Mouse (Mus musculus): ENCODE data around the gene Olfr49. TPM values are rescaled to one million over a fixed set of nuclear protein-coding genes. Genes with fewer than 3 reads are reported as not detected.

Gene Olfr49
- polyA plus RNA-seq, 1 experiment = not detected

- H3K4me1 ChIP-seq (ENCODE audit: control insufficient read depth, insufficient read depth, low read length) = no peaks in the 10 kb centered on the region
- no peak overlapping the region for H3K27ac ChIP-seq (ENCODE audit: insufficient read depth, low read length)
- no peak for TF ChIP-seq CTCF (IDR thresholded peaks at IDR 0.05; ENCODE audit: extremely low read depth, insufficient read depth, low read length)
- no peak for TF ChIP-seq POLR2A (IDR thresholded peaks at IDR 0.05; ENCODE audit: extremely low read depth, insufficient read depth, low read length)
- H3K4me3 ChIP-seq (ENCODE audit: insufficient read depth, low read length) = no peak overlapping the region
Observed at GRCm38 (mm10) chr14:54300676-54301075, 15.9 kb upstream of the Olfr49 start.

- H3K4me3 ChIP-seq (ENCODE audit: insufficient read depth, low read length) = no peak overlapping the region
- H3K27ac ChIP-seq (ENCODE audit: insufficient read depth, low read length) = no peak overlapping the region
- TF ChIP-seq CTCF (IDR thresholded peaks at IDR 0.05; ENCODE audit: extremely low read depth, insufficient read depth, low read length) = no peak
- no peak for TF ChIP-seq POLR2A (IDR thresholded peaks at IDR 0.05; ENCODE audit: extremely low read depth, insufficient read depth, low read length)
- H3K4me1 ChIP-seq (ENCODE audit: control insufficient read depth, insufficient read depth, low read length) = no peaks in the 10 kb centered on the region
Observed at GRCm38 (mm10) chr14:54300136-54300535, 15.4 kb upstream of the Olfr49 start.

GRCm38 (mm10) chr14:54276446-54276845, 8.3 kb downstream of the Olfr49 start:
- Histone ChIP-seq H3K4me1 (ENCODE audit: control insufficient read depth, insufficient read depth, low read length) (no peaks in the 10 kb centered on the region), H3K4me3 (ENCODE audit: insufficient read depth, low read length) (no peak overlapping the region), H3K27ac (ENCODE audit: insufficient read depth, low read length) (no peak overlapping the region)
- TF ChIP-seq POLR2A (IDR thresholded peaks at IDR 0.05; ENCODE audit: extremely low read depth, insufficient read depth, low read length) (no peak), CTCF (IDR thresholded peaks at IDR 0.05; ENCODE audit: extremely low read depth, insufficient read depth, low read length) (no peak)

GRCm38 (mm10) chr14:54272696-54273095, 12.0 kb downstream of the Olfr49 start:
- H3K27ac ChIP-seq (ENCODE audit: insufficient read depth, low read length) = no peak overlapping the region
- TF ChIP-seq CTCF (IDR thresholded peaks at IDR 0.05; ENCODE audit: extremely low read depth, insufficient read depth, low read length) = no peak
- no peak for TF ChIP-seq POLR2A (IDR thresholded peaks at IDR 0.05; ENCODE audit: extremely low read depth, insufficient read depth, low read length)

GRCm38 (mm10) chr14:54271976-54272606, 12.6 kb downstream of the Olfr49 start:
- H3K4me3 ChIP-seq (ENCODE audit: insufficient read depth, low read length) = no peak overlapping the region
- TF ChIP-seq CTCF (IDR thresholded peaks at IDR 0.05; ENCODE audit: extremely low read depth, insufficient read depth, low read length) (no peak), POLR2A (IDR thresholded peaks at IDR 0.05; ENCODE audit: extremely low read depth, insufficient read depth, low read length) (no peak)
- no peak overlapping the region for H3K27ac ChIP-seq (ENCODE audit: insufficient read depth, low read length)
- H3K4me1 ChIP-seq (ENCODE audit: control insufficient read depth, insufficient read depth, low read length) = no peaks in the 10 kb centered on the region

More at GRCm38 (mm10) chr14:54272696-54273095, 12.0 kb downstream of the Olfr49 start:
- Histone ChIP-seq H3K4me1 (ENCODE audit: control insufficient read depth, insufficient read depth, low read length) (no peaks in the 10 kb centered on the region), H3K4me3 (ENCODE audit: insufficient read depth, low read length) (no peak overlapping the region)

- Histone ChIP-seq H3K27ac (ENCODE audit: insufficient read depth, low read length) (no peak overlapping the region), H3K4me1 (ENCODE audit: control insufficient read depth, insufficient read depth, low read length) (no peaks in the 10 kb centered on the region), H3K4me3 (ENCODE audit: insufficient read depth, low read length) (no peak overlapping the region)
- TF ChIP-seq CTCF (IDR thresholded peaks at IDR 0.05; ENCODE audit: extremely low read depth, insufficient read depth, low read length) (no peak), POLR2A (IDR thresholded peaks at IDR 0.05; ENCODE audit: extremely low read depth, insufficient read depth, low read length) (no peak)
Observed at GRCm38 (mm10) chr14:54270413-54270812, 14.3 kb downstream of the Olfr49 start.

- TF ChIP-seq POLR2A (IDR thresholded peaks at IDR 0.05; ENCODE audit: extremely low read depth, insufficient read depth, low read length) (no peak), CTCF (IDR thresholded peaks at IDR 0.05; ENCODE audit: extremely low read depth, insufficient read depth, low read length) (no peak)
- H3K4me3 ChIP-seq (ENCODE audit: insufficient read depth, low read length) = no peak overlapping the region
- H3K27ac ChIP-seq (ENCODE audit: insufficient read depth, low read length) = no peak overlapping the region
- H3K4me1 ChIP-seq (ENCODE audit: control insufficient read depth, insufficient read depth, low read length) = no peaks in the 10 kb centered on the region
Observed at GRCm38 (mm10) chr14:54269566-54269965, 15.2 kb downstream of the Olfr49 start.

GRCm38 (mm10) chr14:54267966-54268365, 16.8 kb downstream of the Olfr49 start:
- TF ChIP-seq CTCF (IDR thresholded peaks at IDR 0.05; ENCODE audit: extremely low read depth, insufficient read depth, low read length) = no peak
- no peak for TF ChIP-seq POLR2A (IDR thresholded peaks at IDR 0.05; ENCODE audit: extremely low read depth, insufficient read depth, low read length)
- Histone ChIP-seq H3K27ac (ENCODE audit: insufficient read depth, low read length) (no peak overlapping the region), H3K4me3 (ENCODE audit: insufficient read depth, low read length) (no peak overlapping the region), H3K4me1 (ENCODE audit: control insufficient read depth, insufficient read depth, low read length) (no peaks in the 10 kb centered on the region)

GRCm38 (mm10) chr14:54265951-54266350, 18.8 kb downstream of the Olfr49 start:
- H3K4me3 ChIP-seq (ENCODE audit: insufficient read depth, low read length) = no peak overlapping the region
- TF ChIP-seq POLR2A (IDR thresholded peaks at IDR 0.05; ENCODE audit: extremely low read depth, insufficient read depth, low read length) = no peak
- TF ChIP-seq CTCF (IDR thresholded peaks at IDR 0.05; ENCODE audit: extremely low read depth, insufficient read depth, low read length) = no peak
- H3K4me1 ChIP-seq (ENCODE audit: control insufficient read depth, insufficient read depth, low read length) = no peaks in the 10 kb centered on the region
- H3K27ac ChIP-seq (ENCODE audit: insufficient read depth, low read length) = no peak overlapping the region

- TF ChIP-seq POLR2A (IDR thresholded peaks at IDR 0.05; ENCODE audit: extremely low read depth, insufficient read depth, low read length) (no peak), CTCF (IDR thresholded peaks at IDR 0.05; ENCODE audit: extremely low read depth, insufficient read depth, low read length) (no peak)
Observed at GRCm38 (mm10) chr14:54265093-54265492, 19.6 kb downstream of the Olfr49 start.

More at GRCm38 (mm10) chr14:54265093-54265492, 19.6 kb downstream of the Olfr49 start:
- Histone ChIP-seq H3K27ac (ENCODE audit: insufficient read depth, low read length) (no peak overlapping the region), H3K4me3 (ENCODE audit: insufficient read depth, low read length) (no peak overlapping the region), H3K4me1 (ENCODE audit: control insufficient read depth, insufficient read depth, low read length) (no peaks in the 10 kb centered on the region)
